Mouse (Mus musculus): ENCODE measurements at regions not wholly inside any gene's neighbourhood (a gene's known extent, or its start where the extent isn't known, plus 50 kb on each side); places are given as distances from the start of the nearest gene placed in this dataset.

- no peak for DNase-seq (ENCODE audit: extremely low spot score in 1 of 2, low spot score in 2 of 2)
- no peak overlapping the region for H3K27ac ChIP-seq
- intact Hi-C loops (cut with DNase I) = no loop called here
- no peak for TF ChIP-seq CTCF (IDR thresholded peaks at IDR 0.05)
- no peak overlapping the region for H3K4me3 ChIP-seq
Observed at GRCm38 (mm10) chr11:63457250-63457649, 328.5 kb downstream of the Pmp22 start.

- no peak overlapping the region for H3K4me3 ChIP-seq
- no peak for TF ChIP-seq CTCF (IDR thresholded peaks at IDR 0.05)
Observed at GRCm38 (mm10) chr11:63460146-63460545, 331.4 kb downstream of the Pmp22 start.

GRCm38 (mm10) chr11:63463797-63464331 lies 335.1 kb downstream of the Pmp22 start:
- no peak for DNase-seq (ENCODE audit: extremely low spot score in 1 of 2, low spot score in 2 of 2)
- intact Hi-C loops (cut with DNase I) = no loop called here
- no peak overlapping the region for H3K27ac ChIP-seq
- TF ChIP-seq CTCF (IDR thresholded peaks at IDR 0.05) = no peak
- no peak overlapping the region for H3K4me3 ChIP-seq

More at GRCm38 (mm10) chr11:63460146-63460545, 331.4 kb downstream of the Pmp22 start:
- intact Hi-C loops (cut with DNase I) = no loop called here
- DNase-seq (ENCODE audit: extremely low spot score in 1 of 2, low spot score in 2 of 2) = no peak
- H3K27ac ChIP-seq = no peak overlapping the region

- TF ChIP-seq CTCF (IDR thresholded peaks at IDR 0.05) = no peak
- H3K4me3 ChIP-seq = no peak overlapping the region
- H3K27ac ChIP-seq = no peak overlapping the region
- intact Hi-C loops (cut with DNase I) = no loop called here
- no peak for DNase-seq (ENCODE audit: extremely low spot score in 1 of 2, low spot score in 2 of 2)
Observed at GRCm38 (mm10) chr11:63465941-63466340, 337.2 kb downstream of the Pmp22 start.

- DNase-seq (ENCODE audit: extremely low spot score in 1 of 2, low spot score in 2 of 2) = no peak
- intact Hi-C loops (cut with DNase I) = no loop called here
- no peak overlapping the region for H3K27ac ChIP-seq
- no peak overlapping the region for H3K4me3 ChIP-seq
- no peak for TF ChIP-seq CTCF (IDR thresholded peaks at IDR 0.05)
Observed at GRCm38 (mm10) chr11:63466541-63466940, 337.8 kb downstream of the Pmp22 start.

- H3K4me3 ChIP-seq = no peak overlapping the region
- intact Hi-C loops (cut with DNase I) = no loop called here
- H3K27ac ChIP-seq = no peak overlapping the region
- no peak for DNase-seq (ENCODE audit: extremely low spot score in 1 of 2, low spot score in 2 of 2)
- TF ChIP-seq CTCF (IDR thresholded peaks at IDR 0.05) = no peak
Observed at GRCm38 (mm10) chr11:63474831-63475230, 346.0 kb downstream of the Pmp22 start.

GRCm38 (mm10) chr11:63481676-63482310 lies 353.0 kb downstream of the Pmp22 start:
- Histone ChIP-seq H3K4me3 (no peak overlapping the region), H3K27ac (no peak overlapping the region)
- intact Hi-C loops (cut with DNase I) = no loop called here
- DNase-seq (ENCODE audit: extremely low spot score in 1 of 2, low spot score in 2 of 2) = no peak
- no peak for TF ChIP-seq CTCF (IDR thresholded peaks at IDR 0.05)

- intact Hi-C loops (cut with DNase I) = no loop called here
- no peak for TF ChIP-seq CTCF (IDR thresholded peaks at IDR 0.05)
- Histone ChIP-seq H3K4me3 (no peak overlapping the region), H3K27ac (no peak overlapping the region)
- no peak for DNase-seq (ENCODE audit: extremely low spot score in 1 of 2, low spot score in 2 of 2)
Observed at GRCm38 (mm10) chr11:63482593-63482992, 353.8 kb downstream of the Pmp22 start.

GRCm38 (mm10) chr11:63487203-63487602 lies 358.4 kb downstream of the Pmp22 start:
- no peak overlapping the region for H3K27ac ChIP-seq
- DNase-seq (ENCODE audit: extremely low spot score in 1 of 2, low spot score in 2 of 2) = no peak
- TF ChIP-seq CTCF (IDR thresholded peaks at IDR 0.05) = no peak
- intact Hi-C loops (cut with DNase I) = no loop called here
- no peak overlapping the region for H3K4me3 ChIP-seq

- Histone ChIP-seq H3K27ac (no peak overlapping the region), H3K4me3 (no peak overlapping the region)
- intact Hi-C loops (cut with DNase I) = no loop called here
- no peak for TF ChIP-seq CTCF (IDR thresholded peaks at IDR 0.05)
- DNase-seq (ENCODE audit: extremely low spot score in 1 of 2, low spot score in 2 of 2) = peak in 1 of 2 experiments; percentile 13
Observed at GRCm38 (mm10) chr11:63502181-63502580, 373.4 kb downstream of the Pmp22 start.

GRCm38 (mm10) chr11:63507387-63507786 lies 378.6 kb downstream of the Pmp22 start:
- intact Hi-C loops (cut with DNase I) = no loop called here
- H3K4me3 ChIP-seq = no peak overlapping the region
- DNase-seq (ENCODE audit: extremely low spot score in 1 of 2, low spot score in 2 of 2) = no peak
- no peak for TF ChIP-seq CTCF (IDR thresholded peaks at IDR 0.05)
- no peak overlapping the region for H3K27ac ChIP-seq

GRCm38 (mm10) chr11:63508727-63509126 lies 379.9 kb downstream of the Pmp22 start:
- intact Hi-C loops (cut with DNase I) = no loop called here
- no peak overlapping the region for H3K27ac ChIP-seq
- no peak for DNase-seq (ENCODE audit: extremely low spot score in 1 of 2, low spot score in 2 of 2)
- H3K4me3 ChIP-seq = no peak overlapping the region
- TF ChIP-seq CTCF (IDR thresholded peaks at IDR 0.05) = no peak

- DNase-seq (ENCODE audit: extremely low spot score in 1 of 2, low spot score in 2 of 2) = no peak
- no peak for TF ChIP-seq CTCF (IDR thresholded peaks at IDR 0.05)
- H3K27ac ChIP-seq = no peak overlapping the region
- intact Hi-C loops (cut with DNase I) = no loop called here
- H3K4me3 ChIP-seq = no peak overlapping the region
Observed at GRCm38 (mm10) chr11:63510611-63511010, 381.8 kb downstream of the Pmp22 start.

Data from left cerebral cortex, adult 2 months (tissue).